Mouse (Mus musculus): ENCODE data around the gene Fam3c. TPM values are rescaled to one million over a fixed set of nuclear protein-coding genes. Genes with fewer than 3 reads are reported as not detected.

The Fam3c gene
- polyA plus RNA-seq, 1 experiment from 2014 or later, result 89.4 TPM

Other genes starting within 250 kb of the Fam3c start
- gene Wnt16, start 68.0 kb downstream of the Fam3c start, polyA plus RNA-seq (2015; fragmentation: Nextera tagmentation; extraction: Ambion mirVana), result 0.25 and 0.66 TPM in 2 replicates

Measured in hindbrain, embryonic 15.5 days (tissue).